Mouse (Mus musculus) MEL (cell line): ENCODE data around the gene Pkd1l2. TPM values are rescaled to one million over a fixed set of nuclear protein-coding genes. Genes with fewer than 3 reads are reported as not detected.
A peak's percentile ranks its signal among the peaks of the same experiment; 100 is the strongest.

Source experiments
- DNase-seq: peaks from one replicate; pipeline ENCODE4 v3.0.0; 2011; ENCODE audit warnings: low read depth, low spot score
- H3K27ac ChIP-seq: 2 replicates; pipeline ENCODE4 v1.5.1; 2012; ENCODE audit warnings: low read depth, mild to moderate bottlenecking, control low read depth, low read length, moderate library complexity; ENCODE audit not compliant: control insufficient read depth
- H3K27me3 ChIP-seq, 2 experiments: fragments of 150-350 bp in 1 of 2; sonication (generic) in 1 of 2; 2 replicates each; pipeline ENCODE4 v1.6.1; 2012; ENCODE audit warnings: low read length in 2 of 2, mild to moderate bottlenecking in 2 of 2, improper control_type of control experiment in 1 of 2, moderate library complexity in 1 of 2; ENCODE audit not compliant: insufficient read depth in 2 of 2, control insufficient read depth in 1 of 2
- H3K36me3 ChIP-seq, 2 experiments: 2 replicates each; pipeline ENCODE4 v1.6.1; 2012 to 2014; ENCODE audit warnings: low read length in 2 of 2, improper control_type of control experiment in 1 of 2, inconsistent platforms in 1 of 2, mild to moderate bottlenecking in 1 of 2; ENCODE audit not compliant: insufficient read depth in 2 of 2, control insufficient read depth in 1 of 2
- H3K4me1 ChIP-seq, 2 experiments: fragments of 150-350 bp in 1 of 2; sonication (generic) in 1 of 2; 2 replicates each; pipeline ENCODE4 v1.6.1; 2012; ENCODE audit warnings: low read length in 2 of 2, improper control_type of control experiment in 1 of 2, mild to moderate bottlenecking in 1 of 2; ENCODE audit not compliant: insufficient read depth in 2 of 2, control insufficient read depth in 1 of 2
- H3K4me3 ChIP-seq, 2 experiments: fragments of 150-350 bp in 1 of 2; sonication (generic) in 1 of 2; 2 replicates each; pipeline ENCODE4 v1.5.1; 2012; ENCODE audit warnings: low read depth in 2 of 2, low read length in 2 of 2, mild to moderate bottlenecking in 2 of 2, moderate library complexity in 2 of 2, control low read depth in 1 of 2, improper control_type of control experiment in 1 of 2; ENCODE audit not compliant: control insufficient read depth in 1 of 2, insufficient read depth in 1 of 2
- H3K79me2 ChIP-seq: 2 replicates; pipeline ENCODE4 v1.6.1; 2012; ENCODE audit warnings: mild to moderate bottlenecking, low read length, moderate library complexity; ENCODE audit not compliant: control insufficient read depth, poor library complexity, insufficient read depth
- H3K9ac ChIP-seq: 2 replicates; pipeline ENCODE4 v1.6.1; 2012; ENCODE audit warnings: low read depth, mild to moderate bottlenecking, control low read depth, low read length, moderate library complexity; ENCODE audit not compliant: control insufficient read depth, poor library complexity, severe bottlenecking
- H3K9me3 ChIP-seq: fragments of 150-350 bp; sonication (generic); replicated peaks from 2 replicates; pipeline ENCODE4 v1.6.1; 2012; ENCODE audit warnings: mild to moderate bottlenecking, low read length, improper control_type of control experiment, moderate library complexity; ENCODE audit not compliant: insufficient read depth
- CHD1 ChIP-seq: IDR thresholded peaks from 2 replicates; pipeline ENCODE4 v1.6.1; 2012; ENCODE audit warnings: low read depth, mild to moderate bottlenecking, inconsistent platforms, low read length, improper control_type of control experiment
- CHD2 ChIP-seq: IDR thresholded peaks from 2 replicates; pipeline ENCODE4 v1.6.1; 2011; ENCODE audit warnings: low read length, improper control_type of control experiment
- CTCF ChIP-seq, 3 experiments: IDR thresholded peaks in 2 of 3; conservative IDR thresholded peaks in 1 of 3; 2 replicates each; pipeline ENCODE4 v1.5.1; 2011 to 2012; ENCODE audit warnings: low read length in 3 of 3, low read depth in 2 of 3, mild to moderate bottlenecking in 2 of 3, improper control_type of control experiment in 1 of 3, inconsistent platforms in 1 of 3, mixed read lengths in 1 of 3, moderate library complexity in 1 of 3; ENCODE audit not compliant: control insufficient read depth in 1 of 3, insufficient read depth in 1 of 3, poor library complexity in 1 of 3, severe bottlenecking in 1 of 3
- ELF1 ChIP-seq: IDR thresholded peaks from 2 replicates; pipeline ENCODE4 v1.6.1; 2014; ENCODE audit warnings: low read depth, mild to moderate bottlenecking, inconsistent platforms, low read length, improper control_type of control experiment, moderate library complexity
- ETS1 ChIP-seq: IDR thresholded peaks from 2 replicates; pipeline ENCODE4 v1.6.1; 2012; ENCODE audit warnings: low read depth, mild to moderate bottlenecking, inconsistent platforms, low read length, improper control_type of control experiment, moderate library complexity
- GABPA ChIP-seq: IDR thresholded peaks from 2 replicates; pipeline ENCODE4 v1.6.1; 2012; ENCODE audit warnings: low read depth, mild to moderate bottlenecking, inconsistent platforms, low read length, improper control_type of control experiment, moderate library complexity
- GATA1 ChIP-seq: IDR thresholded peaks from 2 replicates; pipeline ENCODE4 v1.6.1; 2011; ENCODE audit warnings: low read depth, low read length, improper control_type of control experiment
- KAT2A ChIP-seq: conservative IDR thresholded peaks from 2 replicates; pipeline ENCODE4 v1.6.1; 2012; ENCODE audit warnings: low read depth, low read length, improper control_type of control experiment, inconsistent platforms
- MAX ChIP-seq: IDR thresholded peaks from 2 replicates; pipeline ENCODE4 v1.6.1; 2011; ENCODE audit warnings: low read length, improper control_type of control experiment
- MYB ChIP-seq: IDR thresholded peaks from 2 replicates; pipeline ENCODE4 v1.6.1; 2011; ENCODE audit warnings: mild to moderate bottlenecking, low read depth, low read length, improper control_type of control experiment
- MYC ChIP-seq: IDR thresholded peaks from 2 replicates; pipeline ENCODE4 v1.6.1; 2011; ENCODE audit warnings: low read depth, mild to moderate bottlenecking, low read length, improper control_type of control experiment, moderate library complexity
- NELFE ChIP-seq: IDR thresholded peaks from 2 replicates; pipeline ENCODE4 v1.6.1; 2011; ENCODE audit warnings: low read depth, low read length, improper control_type of control experiment
- POLR2AphosphoS2 ChIP-seq: IDR thresholded peaks from 2 replicates; pipeline ENCODE4 v1.6.1; 2011; ENCODE audit warnings: low read length, improper control_type of control experiment
- POLR2AphosphoS5 ChIP-seq: IDR thresholded peaks from 2 replicates; pipeline ENCODE4 v1.6.1; 2012; ENCODE audit warnings: low read depth, borderline replicate concordance, mild to moderate bottlenecking, inconsistent platforms, low read length, moderate library complexity, mixed read lengths
- RAD21 ChIP-seq: IDR thresholded peaks from 2 replicates; pipeline ENCODE4 v1.6.1; 2011; ENCODE audit warnings: mild to moderate bottlenecking, low read depth, low read length, improper control_type of control experiment
- SIN3A ChIP-seq: IDR thresholded peaks from 2 replicates; pipeline ENCODE4 v1.6.1; 2012; ENCODE audit warnings: low read length, improper control_type of control experiment, inconsistent platforms
- TBP ChIP-seq: IDR thresholded peaks from 2 replicates; pipeline ENCODE4 v1.8.0; 2011; ENCODE audit warnings: low read depth, low read length, improper control_type of control experiment
- TCF12 ChIP-seq: IDR thresholded peaks from 2 replicates; pipeline ENCODE4 v1.6.1; 2014; ENCODE audit warnings: low read depth, mild to moderate bottlenecking, inconsistent platforms, low read length, improper control_type of control experiment, moderate library complexity
- UBTF ChIP-seq: IDR thresholded peaks from 2 replicates; pipeline ENCODE4 v1.6.1; 2012; ENCODE audit warnings: low read depth, mild to moderate bottlenecking, inconsistent platforms, low read length, improper control_type of control experiment, moderate library complexity, borderline replicate concordance; ENCODE audit not compliant: insufficient read depth
- USF2 ChIP-seq, 2 experiments: IDR thresholded peaks; 2 replicates each; pipeline ENCODE4 v1.6.1; 2011 to 2012; ENCODE audit warnings: improper control_type of control experiment in 2 of 2, low read length in 2 of 2, borderline replicate concordance in 1 of 2, inconsistent platforms in 1 of 2, low read depth in 1 of 2, mild to moderate bottlenecking in 1 of 2; ENCODE audit not compliant: insufficient read depth in 1 of 2
- ZNF384 ChIP-seq: IDR thresholded peaks from 2 replicates; pipeline ENCODE4 v1.6.1; 2012; ENCODE audit warnings: low read depth, mild to moderate bottlenecking, inconsistent platforms, low read length, improper control_type of control experiment
- polyA plus RNA-seq, 2 experiments: library from polyadenylated mRNA; stranded (reverse) in 1 of 2; unstranded in 1 of 2; fragments of >175 nt in 1 of 2; fragments of >200 nt in 1 of 2; gene quantifications; 2 replicates each; pipeline versions ENCODE4 v1.2.1 to v1.2.4; 2012; ENCODE audit warnings: low replicate concordance in 2 of 2, low read depth in 1 of 2; ENCODE audit not compliant: insufficient read length in 2 of 2, insufficient read depth in 1 of 2, missing spikeins in 1 of 2
- total RNA-seq: library from RNA; depleted of rRNA; stranded (reverse); fragments of 300-350 nt; gene quantifications from 2 replicates; pipeline ENCODE4 v1.2.3, GENCODE M21; 2012

Gene Pkd1l2
- total and polyA plus RNA-seq, 3 experiments, result 0.86 to 1.5 TPM; not detected in 1

- peaks cover 0 to 17% of the 10 kb centered on the region in 2 experiments; a peak in 3 of 4 replicates for H3K4me1 ChIP-seq
- H3K9me3 ChIP-seq, result no peaks in the 10 kb centered on the region
- H3K79me2 ChIP-seq, result peaks cover 21% of the 10 kb centered on the region
- H3K27ac ChIP-seq, result no peak overlapping the region
- no peak overlapping the region for H3K9ac ChIP-seq
- no peaks in the 10 kb centered on the region for H3K27me3 ChIP-seq
- TF ChIP-seq ELF1 (no peak), KAT2A (no peak), NELFE (no peak), MYC (no peak), MAX (no peak), POLR2AphosphoS5 (no peak), ETS1 (no peak), POLR2AphosphoS2 (no peak), TBP (no peak), RAD21 (no peak), ZNF384 (no peak), TCF12 (no peak), CHD1 (no peak), UBTF (no peak), SIN3A (no peak), GATA1 (no peak), CHD2 (no peak), MYB (no peak), CTCF (IDR thresholded peaks at IDR 0.05 in 2 of 3, conservative IDR thresholded peaks at IDR 0.05 in 1 of 3; ENCODE audit: control insufficient read depth in 1 of 3, insufficient read depth in 1 of 3, low read depth in 2 of 3, low read length in 3 of 3, poor library complexity in 1 of 3, severe bottlenecking in 1 of 3) (no peak)
- no peak for DNase-seq
- H3K4me3 ChIP-seq, result no peak overlapping the region
- H3K36me3 ChIP-seq, result peaks cover 0 to 4% of the 10 kb centered on the region in 2 experiments; a peak in 1 of 4 replicates
Measured at GRCm38 (mm10) chr8:116991241-116991640, 91.0 kb downstream of the Pkd1l2 start.

GRCm38 (mm10) chr8:116989842-116990241 is 92.4 kb downstream of the Pkd1l2 start:
- H3K4me1 ChIP-seq, result peaks cover 0 to 17% of the 10 kb centered on the region in 2 experiments; a peak in 3 of 4 replicates
- no peaks in the 10 kb centered on the region for H3K9me3 ChIP-seq
- H3K36me3 ChIP-seq, result peaks cover 0 to 4% of the 10 kb centered on the region in 2 experiments; a peak in 1 of 4 replicates
- no peak for TF ChIP-seq USF2 (IDR thresholded peaks at IDR 0.05; ENCODE audit: borderline replicate concordance in 1 of 2, insufficient read depth in 1 of 2, low read depth in 1 of 2, low read length in 2 of 2)
- no peak for TF ChIP-seq RAD21
- TF ChIP-seq GATA1, result no peak
- no peak for TF ChIP-seq GABPA
- no peak for TF ChIP-seq ETS1
- peak in 2 of 3 experiments; percentile 18; a peak in 2 of 6 replicates for TF ChIP-seq CTCF (IDR thresholded peaks at IDR 0.05 in 2 of 3, conservative IDR thresholded peaks at IDR 0.05 in 1 of 3; ENCODE audit: control insufficient read depth in 1 of 3, insufficient read depth in 1 of 3, low read depth in 2 of 3, low read length in 3 of 3, poor library complexity in 1 of 3, severe bottlenecking in 1 of 3)
- no peak overlapping the region for H3K4me3 ChIP-seq
- H3K27me3 ChIP-seq, result no peaks in the 10 kb centered on the region
- H3K27ac ChIP-seq, result no peak overlapping the region
- peaks cover 21% of the 10 kb centered on the region for H3K79me2 ChIP-seq
- DNase-seq, result peak; percentile 44
- no peak overlapping the region for H3K9ac ChIP-seq
